Mouse (Mus musculus): ENCODE data around the gene Myoz1. TPM values are rescaled to one million over a fixed set of nuclear protein-coding genes. Genes with fewer than 3 reads are reported as not detected.

Myoz1 gene
- total RNA-seq, 1 experiment = not detected

GRCm38 (mm10) chr14:20674064-20674833 lies 17.9 kb upstream of the Myoz1 start, which contains the start of gene Sec24c:
Gene Sec24c (plus strand): TSS chr14:20674308.
- in situ Hi-C loops (cut with MboI; ENCODE audit: low sequenced_read_pairs in 2 of 2, unreplicated experiment in 2 of 2) = no loop called here
- TF ChIP-seq HCFC1 (IDR thresholded peaks at IDR 0.05; ENCODE audit: borderline replicate concordance, insufficient read depth, low read length) (peak; percentile 75), ZC3H11A (IDR thresholded peaks at IDR 0.05; ENCODE audit: borderline replicate concordance, low read depth, low read length) (no peak), MAFK (IDR thresholded peaks at IDR 0.05; ENCODE audit: insufficient read depth, low read depth, low read length) (peak; percentile 64), CHD2 (IDR thresholded peaks at IDR 0.05; ENCODE audit: low read depth, low read length) (no peak), ZNF384 (IDR thresholded peaks at IDR 0.05; ENCODE audit: low read depth, low read length) (peak; percentile 96)
- H3K36me3 ChIP-seq (ENCODE audit: control insufficient read depth, insufficient read depth, low read length, poor library complexity, severe bottlenecking) = peaks cover 15% of the 10 kb centered on the region
- no peaks in the 10 kb centered on the region for H3K9me3 ChIP-seq (ENCODE audit: control insufficient read depth, insufficient read depth, low read depth, low read length)
- H3K4me3 ChIP-seq (ENCODE audit: insufficient read depth in 1 of 2, low read depth in 1 of 2, low read length in 2 of 2, poor library complexity in 1 of 2, severe bottlenecking in 1 of 2) = peak within 1 kb of the TSS; percentile 89 to 92
- DNase-seq (ENCODE audit: low read depth, low spot score) = peak; percentile 100
- 0 out of 4 replicates have a peak, but pooled peaks cover 0 to 2% of the 10 kb centered on the region in 2 experiments for H3K4me1 ChIP-seq (ENCODE audit: control insufficient read depth in 2 of 2, insufficient read depth in 2 of 2, low read length in 2 of 2, poor library complexity in 1 of 2)
- H3K9ac ChIP-seq (ENCODE audit: insufficient read depth, low read depth, low read length, poor library complexity, severe bottlenecking) = peak within 1 kb of the TSS; percentile 88
- H3K27ac ChIP-seq (ENCODE audit: insufficient read depth, low read depth, low read length, poor library complexity, severe bottlenecking) = peak within 1 kb of the TSS; percentile 84

DNA sequence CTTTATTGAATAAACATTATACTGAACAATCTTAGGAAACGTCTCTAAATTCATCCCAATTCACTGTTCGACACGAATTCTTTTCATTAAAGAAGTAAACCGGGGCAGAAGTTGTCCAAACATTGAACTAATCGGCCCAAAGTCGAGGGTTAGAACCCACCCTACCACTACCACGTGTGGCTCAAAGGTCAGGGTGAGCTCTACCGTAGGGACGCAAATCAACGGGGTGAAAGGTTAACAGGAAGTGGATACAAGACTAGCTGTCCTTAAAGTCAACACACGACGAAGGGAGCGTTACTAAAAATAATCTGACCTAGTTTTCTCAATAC lies 17.4 kb upstream of the Myoz1 start:
- peak overlapping the region; percentile 51 to 89 for H3K4me3 ChIP-seq (ENCODE audit: insufficient read depth in 1 of 2, low read depth in 1 of 2, low read length in 2 of 2, poor library complexity in 1 of 2, severe bottlenecking in 1 of 2)
- H3K36me3 ChIP-seq (ENCODE audit: control insufficient read depth, insufficient read depth, low read length, poor library complexity, severe bottlenecking) = peaks cover 14% of the 10 kb centered on the region
- TF ChIP-seq ZNF384 (IDR thresholded peaks at IDR 0.05; ENCODE audit: low read depth, low read length) = no peak
- peak; percentile 56; the same call in 1 of the 2 replicates for TF ChIP-seq CHD2 (IDR thresholded peaks at IDR 0.05; ENCODE audit: low read depth, low read length)
- in situ Hi-C loops (cut with MboI; ENCODE audit: low sequenced_read_pairs in 2 of 2, unreplicated experiment in 2 of 2) = no loop called here
- H3K4me1 ChIP-seq (ENCODE audit: control insufficient read depth in 2 of 2, insufficient read depth in 2 of 2, low read length in 2 of 2, poor library complexity in 1 of 2) = 0 out of 4 replicates have a peak, but pooled peaks cover 0 to 2% of the 10 kb centered on the region in 2 experiments
- H3K9ac ChIP-seq (ENCODE audit: insufficient read depth, low read depth, low read length, poor library complexity, severe bottlenecking) = peak overlapping the region; percentile 59
- H3K9me3 ChIP-seq (ENCODE audit: control insufficient read depth, insufficient read depth, low read depth, low read length) = no peaks in the 10 kb centered on the region
- H3K27ac ChIP-seq (ENCODE audit: insufficient read depth, low read depth, low read length, poor library complexity, severe bottlenecking) = peak overlapping the region; percentile 63; the same call in 1 of the 2 replicates
- no peak for DNase-seq (ENCODE audit: low read depth, low spot score)

DNA sequence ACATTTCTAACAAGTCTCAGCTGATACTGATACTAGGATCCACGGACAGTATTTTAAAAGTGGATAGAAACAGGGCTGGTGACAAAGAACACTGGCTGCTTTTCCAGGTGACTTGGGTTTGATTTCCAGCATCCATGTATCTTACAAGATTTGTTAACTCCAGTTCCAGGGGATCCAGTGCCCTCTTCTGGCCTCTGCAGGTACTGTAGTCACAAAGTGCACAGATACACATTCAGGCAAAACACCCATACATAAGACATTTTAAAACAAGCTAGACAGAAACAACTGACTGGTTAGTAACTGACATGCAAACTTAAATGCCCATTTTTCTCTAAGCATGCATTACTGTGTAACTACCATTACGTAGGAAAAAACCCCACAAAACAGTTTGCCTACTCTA lies 16.6 kb upstream of the Myoz1 start:
- peaks cover 10% of the 10 kb centered on the region for H3K36me3 ChIP-seq (ENCODE audit: control insufficient read depth, insufficient read depth, low read length, poor library complexity, severe bottlenecking)
- DNase-seq (ENCODE audit: low read depth, low spot score) = peak; percentile 83
- peak overlapping the region; percentile 31; the same call in 1 of the 2 replicates for H3K9ac ChIP-seq (ENCODE audit: insufficient read depth, low read depth, low read length, poor library complexity, severe bottlenecking)
- H3K4me1 ChIP-seq (ENCODE audit: control insufficient read depth in 2 of 2, insufficient read depth in 2 of 2, low read length in 2 of 2, poor library complexity in 1 of 2) = 0 out of 4 replicates have a peak, but pooled peaks cover 0 to 2% of the 10 kb centered on the region in 2 experiments
- in situ Hi-C loops (cut with MboI; ENCODE audit: low sequenced_read_pairs in 2 of 2, unreplicated experiment in 2 of 2) = no loop called here
- TF ChIP-seq ZNF384 (IDR thresholded peaks at IDR 0.05; ENCODE audit: low read depth, low read length) (no peak), ZC3H11A (IDR thresholded peaks at IDR 0.05; ENCODE audit: borderline replicate concordance, low read depth, low read length) (0 out of 2 replicates have a peak, but pooled peaks have one; percentile 6)
- peak overlapping the region; percentile 7 to 89; a peak in 2 of 4 replicates for H3K4me3 ChIP-seq (ENCODE audit: insufficient read depth in 1 of 2, low read depth in 1 of 2, low read length in 2 of 2, poor library complexity in 1 of 2, severe bottlenecking in 1 of 2)
- no peaks in the 10 kb centered on the region for H3K9me3 ChIP-seq (ENCODE audit: control insufficient read depth, insufficient read depth, low read depth, low read length)
- no peak overlapping the region; the same call in 1 of the 2 replicates for H3K27ac ChIP-seq (ENCODE audit: insufficient read depth, low read depth, low read length, poor library complexity, severe bottlenecking)

GRCm38 (mm10) chr14:20668154-20668810 lies 11.9 kb upstream of the Myoz1 start, which contains the start of gene Synpo2l:
Gene Synpo2l (minus strand): TSS chr14:20668354.
- no peaks in the 10 kb centered on the region for H3K9me3 ChIP-seq (ENCODE audit: control insufficient read depth, insufficient read depth, low read depth, low read length)
- no peaks in the 10 kb centered on the region for H3K36me3 ChIP-seq (ENCODE audit: control insufficient read depth, insufficient read depth, low read length, poor library complexity, severe bottlenecking)
- no peak within 1 kb of the TSS for H3K27ac ChIP-seq (ENCODE audit: insufficient read depth, low read depth, low read length, poor library complexity, severe bottlenecking)
- in situ Hi-C loops (cut with MboI; ENCODE audit: low sequenced_read_pairs in 2 of 2, unreplicated experiment in 2 of 2) = no loop called here
- TF ChIP-seq HCFC1 (IDR thresholded peaks at IDR 0.05; ENCODE audit: borderline replicate concordance, insufficient read depth, low read length) (no peak), CHD2 (IDR thresholded peaks at IDR 0.05; ENCODE audit: low read depth, low read length) (no peak), MAFK (IDR thresholded peaks at IDR 0.05; ENCODE audit: insufficient read depth, low read depth, low read length) (no peak), ZC3H11A (IDR thresholded peaks at IDR 0.05; ENCODE audit: borderline replicate concordance, low read depth, low read length) (no peak), ZNF384 (IDR thresholded peaks at IDR 0.05; ENCODE audit: low read depth, low read length) (no peak)
- H3K9ac ChIP-seq (ENCODE audit: insufficient read depth, low read depth, low read length, poor library complexity, severe bottlenecking) = no peak within 1 kb of the TSS
- no peak within 1 kb of the TSS for H3K4me3 ChIP-seq (ENCODE audit: insufficient read depth in 1 of 2, low read depth in 1 of 2, low read length in 2 of 2, poor library complexity in 1 of 2, severe bottlenecking in 1 of 2)
- peaks cover 2 to 12% of the 10 kb centered on the region in 2 experiments; a peak in 1 of 4 replicates for H3K4me1 ChIP-seq (ENCODE audit: control insufficient read depth in 2 of 2, insufficient read depth in 2 of 2, low read length in 2 of 2, poor library complexity in 1 of 2)
- no peak for DNase-seq (ENCODE audit: low read depth, low spot score)
